Mouse (Mus musculus) heart, adult 2 months (tissue): Measurements from ENCODE around the gene Glcci1.

ENCODE experiments used
- CTCF ChIP-seq: fragments of 200-600 bp; IDR thresholded peaks from 2 replicates; pipeline ENCODE4 v1.8.1; 2022; ENCODE audit warnings: antibody characterized with exemption, mild to moderate bottlenecking, moderate library complexity
- POLR2A ChIP-seq: fragments of 200-500 bp; IDR thresholded peaks from 2 replicates; pipeline ENCODE4 v1.6.1; 2011; ENCODE audit warnings: mild to moderate bottlenecking, low read depth, low read length, control low read depth; ENCODE audit not compliant: insufficient read depth

- TF ChIP-seq CTCF (no peak), POLR2A (no peak)
Observed at GRCm38 (mm10) chr6:8509551-8509950, at the start of gene Glcci1.
